1 mouse cellular context compared by ENCODE assay signal in genomic region chr4:136310229-136311041, GRCm38 (mm10).
TF ChIP-seq lines count a peak whose summit lies in the region.

Gene Hnrnpr (plus strand): TSS chr4:136310942.

TF ChIP-seq in MEL, 35 proteins besides CTCF, POLR2A, EP300 and RAD21 (continued from another document):
- TF ChIP-seq UBTF (IDR thresholded peaks at IDR 0.05; ENCODE audit: borderline replicate concordance, insufficient read depth, low read depth, low read length) (no peak), SMC3 (IDR thresholded peaks at IDR 0.05; ENCODE audit: low read depth, low read length) (no peak), CHD2 (IDR thresholded peaks at IDR 0.05; ENCODE audit: low read length) (peak; percentile 89), E2F4 (IDR thresholded peaks at IDR 0.05; ENCODE audit: borderline replicate concordance, low read depth, low read length) (no peak; the same call in 1 of the 2 replicates), MAX (IDR thresholded peaks at IDR 0.05; ENCODE audit: low read length) (peak; percentile 84), ELF1 (IDR thresholded peaks at IDR 0.05; ENCODE audit: low read depth, low read length) (peak; percentile 91)
